Mouse (Mus musculus) heart, postnatal 10 days (tissue): ENCODE measurements around the gene Olfr1395. TPM values are rescaled to one million over a fixed set of nuclear protein-coding genes. Genes with fewer than 3 reads are reported as not detected.
"Not testable (repeated sequence)": the region's sequence is repeated elsewhere in the genome, so short reads cannot be mapped to it uniquely, and the experiment has no call there.

ENCODE experiments used
- DNase-seq, 2 experiments: peaks; one replicate each; pipeline ENCODE4 v3.0.0; 2021
- intact Hi-C: fragments of 180-260 bp; cut with DNase I; formaldehyde crosslinking; loops from one replicate; pipeline ENCODE4 v1.15.1; 2025
- total RNA-seq, 2 experiments: library from RNA; stranded (reverse); gene quantifications; 2 replicates each; pipeline ENCODE4 v1.2.3; 2021

Olfr1395 gene
- total RNA-seq, 2 experiments from 2014 or later: not detected

GRCm38 (mm10) chr11:49168839-49169611 is 27.0 kb downstream of the Olfr1395 start:
- no peak for DNase-seq
- intact Hi-C loops: no loop called here

GRCm38 (mm10) chr11:49170576-49170975 is 28.5 kb downstream of the Olfr1395 start:
- DNase-seq: no peak
- intact Hi-C loops: no loop called here

- DNase-seq: no peak
- intact Hi-C loops: no loop called here
Measured at GRCm38 (mm10) chr11:49175345-49175744, 33.3 kb downstream of the Olfr1395 start.

DNA sequence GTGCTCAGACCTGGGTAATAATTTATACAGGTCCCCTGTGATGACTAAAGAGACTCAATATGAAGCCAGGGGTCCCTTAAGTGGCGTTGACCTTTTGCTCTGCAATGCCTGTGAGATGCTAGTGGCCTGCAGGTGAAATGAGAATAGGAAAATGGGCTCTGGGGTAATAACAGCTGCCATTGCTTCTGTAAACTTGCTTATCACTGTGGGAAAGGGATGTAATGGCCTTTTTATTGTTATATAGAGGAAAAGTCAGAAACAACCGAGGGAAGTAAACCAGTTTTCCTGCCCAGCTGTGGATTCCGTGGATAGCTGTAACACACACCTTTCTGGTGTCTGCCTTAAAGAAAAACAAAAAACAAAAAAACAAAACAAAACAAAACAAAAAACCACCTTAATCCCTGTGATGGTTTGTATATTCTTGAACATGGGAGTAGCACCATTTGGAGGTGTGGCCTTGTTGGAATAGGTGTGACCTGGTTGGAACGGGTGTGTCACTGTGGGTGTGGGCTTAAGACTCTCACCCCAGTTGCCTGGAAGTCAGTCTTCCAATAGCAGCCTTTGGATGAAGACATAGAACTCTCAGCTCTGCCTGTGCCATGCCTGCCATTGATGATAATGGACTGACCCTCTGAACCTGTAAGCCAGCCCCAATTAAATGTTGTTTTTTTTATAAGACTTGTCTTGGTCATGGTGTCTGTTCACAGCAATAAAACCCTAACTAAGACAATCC is 34.1 kb downstream of the Olfr1395 start:
- DNase-seq, intact Hi-C loops: not testable (repeated sequence)

- DNase-seq: peak in 1 of 2 experiments; percentile 16
- intact Hi-C loops: no loop called here
Measured at GRCm38 (mm10) chr11:49183172-49183571, 41.1 kb downstream of the Olfr1395 start.

GRCm38 (mm10) chr11:49186452-49186851 is 44.4 kb downstream of the Olfr1395 start:
- no peak for DNase-seq
- intact Hi-C loops: loop anchor here (2.0 to 5.0 kb wide), 3 partner anchors 74 to 351 kb away; partner anchors contain the start of gene Irgm1

DNA sequence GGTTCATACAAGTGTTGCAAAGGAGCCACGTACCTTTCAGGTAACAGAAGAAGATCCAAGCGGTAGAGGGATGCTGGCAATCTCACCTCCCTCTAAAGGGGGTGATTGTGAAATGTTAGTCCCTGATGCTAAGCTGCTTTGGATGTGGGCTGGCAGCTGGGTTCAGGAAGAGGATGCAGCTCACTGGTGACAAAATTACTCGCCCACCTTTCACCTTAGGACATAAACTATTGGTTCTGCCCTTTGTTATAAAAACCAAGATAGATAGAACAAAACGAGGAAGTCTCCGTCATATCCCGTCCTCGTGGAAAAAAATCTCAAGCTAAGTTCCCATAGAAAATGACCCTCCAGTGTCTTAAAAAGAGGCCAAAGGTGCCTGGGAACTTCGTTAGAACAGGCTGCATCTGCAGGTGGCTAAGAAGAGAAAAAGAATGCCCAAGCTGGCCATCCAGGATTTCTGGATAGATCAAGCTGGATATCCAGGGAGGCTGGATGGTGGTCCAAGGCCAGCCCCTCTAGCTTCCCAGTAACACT is 44.9 kb downstream of the Olfr1395 start, which contains the start of gene Btnl9:
Btnl9 (minus strand) TSS at position 205 of the 534 bp plus-strand sequence.
- no peak for DNase-seq
- intact Hi-C loops: loop anchor here (2.0 to 5.0 kb wide), 3 partner anchors 74 to 350 kb away; partner anchors contain the start of gene Irgm1

GRCm38 (mm10) chr11:49187701-49188100 is 45.6 kb downstream of the Olfr1395 start:
- intact Hi-C loops: loop anchor here (2.0 to 5.0 kb wide), 3 partner anchors 75 to 350 kb away; partner anchors contain the start of gene Irgm1
- DNase-seq: no peak

- peak; percentile 78 to 85 for DNase-seq
- intact Hi-C loops: loop anchor here (1.0 to 5.0 kb wide), 5 partner anchors 82 to 363 kb away; partner anchors contain the start of gene Irgm1
Measured at GRCm38 (mm10) chr11:49189737-49190136, 47.7 kb downstream of the Olfr1395 start.

DNA sequence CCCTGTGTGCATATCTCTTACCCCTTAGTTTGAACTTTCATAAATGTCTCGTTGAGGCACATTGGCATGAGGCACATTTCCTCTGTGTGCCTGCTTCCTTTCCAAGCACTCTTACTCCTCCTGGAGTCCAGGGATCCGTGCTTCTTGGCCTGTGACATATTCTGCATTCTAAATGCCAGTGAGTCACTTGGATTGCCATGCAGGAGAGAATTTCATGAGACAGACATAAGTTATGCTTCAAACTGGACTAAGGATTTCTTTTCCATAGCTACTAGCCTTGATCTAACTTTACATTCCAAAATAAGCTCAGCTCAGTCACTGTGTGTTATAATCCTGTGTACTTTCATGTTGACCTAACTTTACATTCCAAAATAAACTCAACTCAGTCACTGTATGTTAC is 49.0 kb downstream of the Olfr1395 start:
- intact Hi-C loops: loop anchor here (5.0 kb wide), 2 partner anchors 221 to 361 kb away; no protein-coding TSS in a partner anchor
- DNase-seq: no peak

DNA sequence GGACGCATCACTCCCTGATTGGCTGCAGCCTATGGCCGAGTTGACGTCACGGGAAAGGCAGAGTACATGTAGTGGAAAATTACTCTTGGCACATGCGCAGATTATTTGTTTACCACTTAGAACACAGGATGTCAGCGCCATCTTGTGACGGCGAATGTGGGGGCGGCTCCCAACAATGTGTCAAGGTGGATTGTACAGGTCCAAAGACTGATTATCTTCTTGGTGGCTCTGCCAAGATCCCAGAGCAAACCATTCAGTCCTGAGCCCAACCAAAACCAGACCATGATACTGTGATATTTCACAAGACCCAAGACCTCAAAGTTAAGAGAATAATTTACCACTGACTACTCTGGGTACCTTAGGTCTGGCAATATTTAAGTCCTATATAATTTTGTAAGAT is 52.7 kb downstream of the Olfr1395 start:
- intact Hi-C loops: loop anchor here (5.0 kb wide), 2 partner anchors 218 to 358 kb away; no protein-coding TSS in a partner anchor

GRCm38 (mm10) chr11:49195819-49196322 is 53.8 kb downstream of the Olfr1395 start:
- intact Hi-C loops: no loop called here
- DNase-seq: peak; percentile 30 to 36

More for the DNA sequence above, 52.7 kb downstream of the Olfr1395 start:
- DNase-seq: not testable (repeated sequence)

Other genes with a start within 250 kb of the Olfr1395 start
- under 1 TPM; 0.50 to 0.65 TPM for gene Gm5431, start 240.1 kb upstream of the Olfr1395 start, total RNA-seq
- gene Psme2b, start 196.1 kb upstream of the Olfr1395 start, total RNA-seq: 1 to 10 TPM; 2.4 to 3.6 TPM
- under 1 TPM; 0.14 to 0.17 TPM for gene Olfr56, start 163.4 kb upstream of the Olfr1395 start, total RNA-seq
- 1 to 10 TPM; 3.4 to 4.7 TPM for gene 9930111J21Rik1, start 162.9 kb upstream of the Olfr1395 start, total RNA-seq
- under 1 TPM; 0.17 to 0.45 TPM for gene Gm12185, start 150.0 kb upstream of the Olfr1395 start, total RNA-seq
- gene Tgtp1, start 148.1 kb upstream of the Olfr1395 start, total RNA-seq: under 1 TPM; 0.53 to 0.55 TPM
- 1 to 10 TPM; 6.8 to 7.3 TPM for gene 9930111J21Rik2, start 91.0 kb upstream of the Olfr1395 start, total RNA-seq
- not detected for gene Tgtp2, start 78.1 kb upstream of the Olfr1395 start, total RNA-seq
- 1 to 10 TPM; 1.7 to 2.2 TPM for gene Ifi47, start 65.7 kb upstream of the Olfr1395 start, total RNA-seq
- 1 to 10 TPM; 1.1 to 1.5 TPM for gene Olfr1396, start 27.4 kb upstream of the Olfr1395 start, total RNA-seq
- gene Olfr1394, start 12.1 kb downstream of the Olfr1395 start, total RNA-seq: not detected
- 10 to 100 TPM; 59.3 to 60.3 TPM for gene Btnl9, start 44.9 kb downstream of the Olfr1395 start, total RNA-seq
- 10 to 100 TPM; 30.0 to 39.8 TPM for gene Zfp62, start 61.0 kb downstream of the Olfr1395 start, total RNA-seq
- gene Mgat1, start 101.9 kb downstream of the Olfr1395 start, total RNA-seq: 10 to 100 TPM; 84.4 to 86.9 TPM
- gene Olfr1393, start 136.0 kb downstream of the Olfr1395 start, total RNA-seq: under 1 TPM; 0.17 to 0.35 TPM
- not detected for gene Olfr1392, start 143.0 kb downstream of the Olfr1395 start, total RNA-seq
- gene Olfr10, start 162.5 kb downstream of the Olfr1395 start, total RNA-seq: not detected
- not detected for gene Olfr1391, start 180.5 kb downstream of the Olfr1395 start, total RNA-seq
- gene Olfr1390, start 192.9 kb downstream of the Olfr1395 start, total RNA-seq: not detected